Mouse (Mus musculus): ENCODE data around the gene Echdc1.

- TF ChIP-seq CTCF (IDR thresholded peaks at IDR 0.05; ENCODE audit: control insufficient read depth, insufficient read depth, insufficient read length) (no peak), CEBPB (IDR thresholded peaks at IDR 0.05; ENCODE audit: low read depth) (no peak), FOSL1 (IDR thresholded peaks at IDR 0.05; ENCODE audit: insufficient read depth, low read length, poor library complexity, severe bottlenecking) (no peak), MYOD1 (IDR thresholded peaks at IDR 0.05; ENCODE audit: control insufficient read depth, insufficient read length, low read depth) (no peak), USF1 (IDR thresholded peaks at IDR 0.05; ENCODE audit: low read depth) (no peak), MAX (IDR thresholded peaks at IDR 0.05) (no peak)
Observed at GRCm38 (mm10) chr10:29285757-29286156, 27.2 kb upstream of the Echdc1 start.
